Mouse (Mus musculus) kidney, postnatal 10 days (tissue): ENCODE data around the gene Parg.
"Not testable (repeated sequence)": the region's sequence is repeated elsewhere in the genome, so short reads cannot be mapped to it uniquely, and the experiment has no call there.

Experiments
- DNase-seq: peaks from one replicate; pipeline ENCODE4 v3.0.0; 2021; ENCODE audit warnings: mixed read lengths

Gene Parg

DNA sequence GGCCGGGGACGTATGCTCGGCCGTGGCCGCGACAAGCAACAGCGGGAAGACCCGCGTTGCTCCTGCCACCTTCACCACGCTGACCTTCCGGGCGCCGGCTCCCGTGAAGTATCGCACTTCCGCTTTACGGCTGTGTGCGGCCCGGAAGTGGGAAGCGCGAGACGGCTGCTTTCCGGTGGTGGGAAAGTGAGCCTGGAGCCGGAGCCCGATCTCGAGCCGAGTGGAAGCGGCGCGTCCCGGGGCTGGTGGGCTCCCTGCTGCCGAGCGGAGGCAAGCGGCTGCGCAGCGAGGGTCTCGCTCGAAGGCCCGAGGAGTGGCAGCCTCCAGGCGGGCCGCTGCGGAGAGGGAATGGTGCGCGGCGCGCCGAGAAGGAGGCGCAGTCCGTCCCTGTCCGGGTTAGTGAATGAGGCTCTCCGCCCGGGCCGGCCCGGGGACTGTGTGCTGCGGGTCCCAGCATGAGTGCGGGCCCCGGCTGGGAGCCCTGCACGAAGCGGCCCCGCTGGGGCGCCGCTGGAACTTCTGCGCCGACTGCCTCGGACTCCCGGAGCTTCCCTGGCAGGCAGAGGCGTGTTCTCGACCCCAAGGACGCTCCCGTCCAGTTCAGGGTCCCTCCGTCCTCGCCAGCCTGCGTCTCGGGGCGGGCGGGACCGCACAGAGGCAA, at the start of gene Parg, which contains the start of gene Timm23:
Parg (plus strand) TSS at position 159 of the 661 bp plus-strand sequence.
Timm23 (minus strand) TSS at position 108 of the 661 bp plus-strand sequence.
- peak; percentile 94 for DNase-seq

DNA sequence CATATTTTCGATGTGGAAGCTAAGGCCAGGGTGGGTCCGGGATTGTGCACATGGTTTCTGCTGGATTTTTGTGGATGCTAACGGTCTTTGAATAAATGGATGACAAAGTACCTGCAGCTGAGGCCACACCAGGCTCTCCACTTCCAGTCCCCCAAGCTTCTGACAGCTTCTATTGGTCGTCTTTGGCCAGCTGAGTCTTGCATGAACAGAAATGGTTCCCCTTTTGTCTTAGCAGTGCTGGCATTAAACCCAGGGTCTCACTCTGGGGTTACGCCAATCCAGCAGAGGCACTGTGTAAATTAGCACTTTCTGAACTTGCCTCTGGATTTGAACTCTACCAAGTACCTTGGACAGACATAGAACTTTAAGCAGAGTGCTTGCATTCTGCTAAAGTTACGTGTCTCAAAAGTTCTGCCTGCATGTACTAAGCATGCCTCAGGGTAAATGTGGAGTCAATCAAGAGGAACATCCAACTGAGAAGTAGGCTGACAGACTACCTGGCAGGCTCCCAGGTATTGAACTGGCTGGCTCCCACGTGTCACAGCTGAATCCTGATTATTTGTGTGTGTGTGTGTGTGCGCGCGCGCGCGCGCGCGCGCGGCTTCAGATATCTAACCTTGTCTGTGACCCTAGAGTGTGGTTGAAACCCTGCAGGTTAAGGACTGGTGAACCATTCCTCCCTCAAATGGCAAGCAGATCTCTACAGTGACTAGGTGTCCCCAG, 49.3 kb upstream of the Parg start:
- no peak for DNase-seq

DNA sequence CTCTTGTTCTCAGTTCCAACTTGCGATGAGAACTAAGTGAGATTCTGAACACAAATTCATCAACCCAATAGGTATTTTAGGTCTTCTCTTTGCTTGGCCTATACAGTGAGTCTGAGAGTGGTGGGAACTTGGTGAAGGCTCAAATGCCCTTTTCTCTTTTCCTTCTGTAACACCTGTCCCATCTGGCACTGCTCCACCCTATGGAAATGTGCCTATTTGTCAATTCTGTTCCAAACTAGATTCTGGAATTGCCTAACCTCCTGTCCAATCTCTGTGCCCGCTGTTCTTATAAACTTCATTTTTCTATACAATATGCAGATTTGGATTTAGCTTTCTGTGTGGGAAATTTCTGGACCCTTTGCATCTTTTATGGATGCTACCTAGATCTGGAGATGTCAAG, 48.6 kb upstream of the Parg start:
- no peak for DNase-seq

DNA sequence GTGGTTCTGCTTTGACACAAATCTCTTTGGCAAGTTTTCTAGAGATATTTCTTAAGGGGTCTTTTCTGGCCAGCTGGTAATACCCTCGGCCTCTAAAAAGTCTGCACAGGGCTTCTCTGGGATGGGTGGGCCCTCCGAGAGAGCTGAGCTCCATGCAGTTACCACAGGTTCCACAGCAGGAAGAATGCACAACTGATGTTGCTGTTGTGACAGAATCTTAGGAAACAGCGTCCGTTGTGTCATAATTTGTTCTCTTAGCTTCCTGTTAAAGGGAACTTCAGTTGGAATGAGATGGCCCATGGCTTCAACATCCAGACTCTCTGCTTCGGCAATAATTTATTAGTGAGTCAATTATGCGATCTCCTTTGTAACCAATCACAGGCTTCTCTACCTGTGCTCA, 47.0 kb upstream of the Parg start:
- DNase-seq = no peak

DNA sequence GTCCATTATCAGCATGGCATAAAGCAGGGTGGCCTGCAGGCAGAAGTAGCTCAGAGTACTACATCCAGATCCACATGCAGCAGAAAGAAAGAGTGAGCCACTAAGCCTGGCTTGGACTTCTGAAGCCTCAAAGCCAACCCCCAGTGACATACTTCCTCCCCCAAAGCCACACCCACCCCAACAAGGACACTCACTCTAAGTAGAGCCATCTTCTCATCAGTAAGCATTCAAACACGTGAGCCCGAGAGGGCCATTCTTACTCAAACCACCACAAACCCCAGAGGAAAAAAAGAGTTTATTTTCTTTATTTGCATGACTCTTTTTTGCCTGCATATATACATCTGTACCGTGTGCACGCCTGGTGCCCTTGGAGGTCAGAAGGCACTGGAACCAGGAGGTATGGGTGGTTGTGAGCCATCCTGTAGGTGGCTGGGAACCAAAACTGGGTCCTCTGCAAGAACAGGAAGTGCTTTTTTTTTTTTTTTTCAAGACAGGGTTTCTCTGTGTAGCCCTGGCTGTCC, 42.5 kb upstream of the Parg start:
- DNase-seq = peak; percentile 13

DNA sequence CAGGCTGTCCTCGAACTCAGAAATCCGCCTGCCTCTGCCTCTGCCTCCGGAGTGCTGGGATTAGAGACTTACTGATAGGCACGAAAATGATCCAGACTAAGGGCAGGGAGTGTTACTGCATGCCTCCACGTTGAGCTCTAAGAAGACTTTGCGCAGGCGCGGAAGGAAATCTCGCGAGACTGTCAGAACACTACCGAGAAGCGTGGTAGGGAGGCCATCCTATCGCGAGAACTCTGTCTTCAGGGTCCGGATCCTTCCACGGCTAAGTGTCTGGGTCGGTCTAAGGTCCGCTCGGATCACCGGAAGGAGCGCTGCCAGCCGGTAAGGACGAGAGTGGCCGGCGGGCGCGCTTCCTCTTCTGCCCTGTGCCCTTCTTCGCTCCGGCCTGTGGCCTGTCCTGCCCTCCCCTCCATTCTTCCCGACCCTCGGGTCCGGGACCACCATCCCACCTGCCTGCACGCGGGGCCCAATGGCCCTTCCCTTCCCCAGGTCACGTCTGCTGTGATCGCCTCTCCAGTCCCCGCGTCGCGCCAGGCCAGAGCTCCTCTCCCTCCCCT, 42.0 kb upstream of the Parg start, which contains the start of gene Ncoa4:
Ncoa4 (plus strand) TSS at position 176 of the 557 bp plus-strand sequence.
- peak; percentile 99 for DNase-seq

DNA sequence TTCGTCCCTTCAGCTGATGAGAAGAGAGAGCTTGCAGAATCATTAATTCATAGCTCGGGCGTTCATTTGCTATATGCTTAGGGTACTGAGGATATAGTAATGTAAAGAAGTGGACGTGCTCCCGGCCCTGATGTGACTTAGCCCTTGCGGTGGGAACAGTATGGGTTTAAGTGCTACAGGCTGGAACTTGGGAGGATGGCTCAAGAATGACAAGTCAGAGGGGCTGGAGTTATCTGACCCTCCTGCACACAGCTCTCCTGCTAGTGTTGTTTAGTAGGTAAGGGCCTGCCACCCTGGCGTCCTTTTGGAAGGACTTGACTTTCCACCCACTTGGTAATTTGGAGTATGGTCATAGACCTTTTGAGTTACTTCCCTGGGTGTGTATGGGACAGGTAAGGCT, 41.2 kb upstream of the Parg start:
- no peak for DNase-seq

DNA sequence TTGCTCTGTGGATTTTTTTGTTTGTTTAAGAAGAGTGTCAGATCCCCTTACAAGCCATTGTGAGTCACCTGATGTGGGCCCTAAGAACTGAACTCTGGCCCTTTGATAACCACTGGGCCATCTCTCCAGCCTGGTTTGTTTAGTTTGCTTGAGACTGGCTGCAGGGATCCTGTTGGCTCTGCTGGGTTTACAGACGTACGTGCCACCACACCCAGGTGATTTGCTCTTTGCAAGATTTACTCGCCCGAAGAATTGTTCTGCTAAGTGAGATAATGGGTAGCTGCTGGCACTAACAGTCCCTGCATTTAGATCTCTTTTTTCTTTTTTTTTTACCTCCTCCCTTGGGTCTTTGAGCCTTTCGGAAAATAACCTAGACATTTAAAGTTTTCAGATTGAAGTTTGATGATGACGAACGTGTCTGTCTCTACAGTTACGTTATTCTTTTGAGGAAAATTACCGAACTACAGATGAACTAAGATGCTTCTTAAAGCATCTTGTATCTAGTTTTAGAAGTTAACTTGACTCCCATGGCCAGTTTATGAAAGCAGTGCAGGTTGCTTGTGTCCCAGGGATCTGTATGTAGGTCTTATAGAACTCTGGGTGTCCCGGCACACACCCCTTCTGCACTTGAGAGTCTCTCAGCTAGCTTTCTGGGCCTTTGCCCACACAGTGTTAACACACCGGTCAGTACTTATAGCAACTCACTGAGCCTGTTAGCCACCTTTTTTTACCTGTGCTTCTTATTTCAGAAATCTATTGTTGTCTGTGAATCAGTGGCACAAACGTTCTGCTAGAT, 40.5 kb upstream of the Parg start:
- DNase-seq = no peak

DNA sequence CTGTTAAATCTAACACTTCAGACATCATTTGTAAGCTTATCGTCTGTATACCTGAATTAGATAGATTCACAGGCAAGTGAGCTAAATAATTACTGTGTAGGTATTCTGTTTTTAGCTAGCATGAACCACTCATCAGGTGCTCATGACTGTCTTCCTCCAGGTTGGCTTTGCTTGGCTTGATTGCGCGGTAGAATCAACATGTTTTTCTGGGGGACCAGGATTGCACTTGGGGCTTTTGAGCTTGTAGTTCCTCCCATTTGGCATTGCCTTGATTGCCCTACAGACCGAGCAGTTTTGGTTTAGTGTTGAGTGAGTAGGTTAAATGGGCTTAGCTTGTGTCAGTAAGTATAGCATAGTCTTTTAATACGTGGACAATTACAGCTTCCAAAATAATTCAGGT, 39.5 kb upstream of the Parg start:
- no peak for DNase-seq

DNA sequence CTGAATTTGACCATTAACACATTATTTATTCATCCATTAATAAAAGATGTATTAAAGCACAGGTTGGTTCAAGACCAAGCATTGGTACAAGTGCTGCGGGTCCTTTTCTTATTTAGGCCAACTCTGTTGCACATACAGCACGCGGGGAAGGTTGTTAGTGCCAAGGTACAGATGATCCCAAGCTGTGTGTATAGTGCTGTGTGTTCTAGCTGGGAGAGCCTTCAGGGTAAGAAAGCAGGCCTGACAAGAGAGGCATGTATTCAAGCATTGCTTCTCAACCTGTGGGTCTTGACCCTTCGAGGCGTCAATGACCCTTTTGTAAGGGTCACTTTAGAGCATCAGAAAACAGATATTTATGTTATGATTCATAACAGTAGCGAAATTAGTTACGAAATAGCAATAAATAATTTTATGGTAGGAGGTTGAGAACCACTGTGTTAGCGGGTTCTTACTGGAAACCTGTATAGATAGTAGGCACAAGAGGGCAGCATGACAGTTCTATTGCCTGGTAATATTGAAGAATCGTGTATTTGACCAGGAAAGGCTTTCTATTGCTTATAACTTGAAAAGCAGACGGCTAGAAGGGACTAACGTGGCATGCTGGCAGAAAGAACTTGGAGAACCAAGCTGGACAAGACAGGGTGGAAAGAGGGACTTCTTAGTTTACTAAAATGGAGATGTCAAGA, 38.4 kb upstream of the Parg start:
- DNase-seq = no peak

DNA sequence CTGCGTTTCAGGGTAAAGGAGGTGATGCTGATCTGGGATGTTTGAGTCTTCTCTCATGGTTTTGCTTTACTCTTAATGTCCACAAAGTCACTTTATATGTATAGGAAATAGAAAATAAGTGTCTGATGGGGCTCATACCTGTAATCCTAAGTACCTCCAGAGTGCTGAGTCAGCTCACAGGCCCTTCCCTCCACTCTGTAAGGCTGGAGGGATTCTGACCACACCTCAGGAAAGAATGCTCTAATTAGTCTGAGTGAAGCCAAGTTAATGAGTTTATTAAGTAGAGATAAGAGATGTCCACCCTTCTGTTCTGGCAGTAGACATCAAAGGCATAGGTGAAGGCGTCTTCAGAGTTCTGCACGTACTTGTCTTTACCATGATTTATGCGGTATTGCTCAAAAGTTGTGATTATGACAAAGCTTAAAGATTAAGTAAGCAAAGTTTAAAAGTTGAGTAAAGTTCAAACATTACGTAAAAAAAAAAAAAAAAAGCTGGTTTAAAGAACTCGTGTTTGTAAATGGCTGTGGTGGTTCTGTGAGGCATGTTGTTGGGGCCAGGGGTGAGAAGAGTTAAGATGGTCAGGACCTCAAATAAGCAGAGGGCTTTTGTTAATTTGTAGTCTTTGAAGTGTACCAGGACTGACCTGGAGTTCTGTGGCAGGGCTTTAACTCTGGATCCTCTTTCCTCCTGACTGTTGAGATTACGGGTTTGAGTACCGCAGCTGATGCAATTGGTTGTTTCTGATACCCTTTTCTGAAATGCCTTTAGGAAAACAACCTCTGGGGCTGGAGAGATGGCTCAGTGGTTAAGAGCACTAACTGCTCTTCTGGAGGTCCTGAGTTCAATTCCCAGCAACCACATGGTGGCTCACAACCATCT, 37.3 kb upstream of the Parg start:
- DNase-seq = no peak

DNA sequence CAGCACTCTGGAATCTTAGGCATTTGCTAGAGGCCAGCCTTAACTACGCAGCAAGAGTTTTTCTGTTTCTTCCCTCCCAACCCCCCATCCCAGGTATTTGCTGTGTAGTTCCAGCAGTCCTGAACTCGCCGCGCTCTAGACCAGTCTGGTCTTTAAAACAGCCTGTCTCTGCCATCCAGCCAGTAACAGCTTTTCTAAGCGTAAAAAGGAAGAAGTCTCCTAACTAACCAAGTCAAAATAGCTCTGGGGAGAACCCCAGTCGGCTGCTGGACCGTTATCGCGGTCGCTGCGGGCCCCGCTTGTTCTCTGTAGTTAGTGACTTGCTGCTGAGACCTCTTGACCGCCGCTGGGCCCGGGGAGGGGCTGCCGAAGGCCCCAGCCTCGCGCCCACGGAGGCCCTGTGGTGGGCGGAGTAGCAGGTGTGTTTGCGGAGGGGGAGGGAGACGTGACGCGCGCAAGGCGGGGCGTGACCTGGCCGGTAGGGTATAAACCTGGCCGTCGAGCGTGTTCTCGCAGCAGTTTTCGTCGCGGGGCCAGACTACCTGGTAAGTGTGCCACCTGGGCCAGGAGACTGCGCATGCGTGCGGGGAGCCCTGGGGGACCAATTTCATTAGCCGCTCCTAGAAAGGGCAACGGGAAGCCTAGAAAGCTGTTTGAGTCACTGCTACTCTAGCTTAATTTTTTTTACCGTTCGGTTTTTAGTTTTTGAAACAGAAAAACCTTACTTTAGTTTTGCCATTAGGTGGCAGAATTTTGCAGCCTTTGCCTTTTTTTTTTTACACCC, 36.3 kb upstream of the Parg start:
- peak; percentile 90 for DNase-seq

DNA sequence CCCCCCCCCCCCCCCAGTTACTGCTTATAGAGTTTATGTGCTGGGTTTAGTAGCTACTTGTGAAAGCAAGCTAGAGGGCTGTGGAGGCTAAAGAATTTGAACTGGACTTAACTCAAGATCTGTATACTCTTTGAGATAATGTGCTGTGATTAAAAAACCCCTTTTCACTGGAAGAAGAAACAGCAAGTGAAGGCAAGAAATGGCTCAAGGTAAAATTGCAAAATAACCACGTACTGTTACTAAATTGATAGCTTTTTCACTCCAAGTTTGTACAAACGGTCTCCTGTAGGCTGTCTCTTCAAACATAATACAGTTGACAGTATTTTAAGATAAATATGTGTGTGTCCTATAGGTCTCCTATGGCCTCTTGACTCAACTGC, 35.7 kb upstream of the Parg start:
- no peak for DNase-seq

DNA sequence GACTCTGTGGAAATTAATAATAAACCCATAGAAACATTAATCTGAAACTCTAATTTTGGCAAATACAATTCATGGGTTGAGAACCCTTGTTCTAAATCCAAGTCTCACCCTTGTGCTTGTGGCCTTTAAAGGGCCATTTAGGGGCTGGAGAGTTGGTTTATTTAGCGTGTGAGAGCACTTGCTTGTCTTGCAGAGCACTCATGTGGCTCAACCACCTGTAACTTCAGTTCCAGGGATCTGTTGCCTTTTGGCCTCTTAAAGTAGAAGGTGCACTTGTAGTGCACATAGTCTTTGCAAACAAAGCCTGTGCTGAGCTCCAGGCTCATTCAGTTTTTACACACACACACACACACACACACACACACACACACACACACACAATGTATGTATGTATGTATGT, 34.9 kb upstream of the Parg start:
- DNase-seq = no peak

DNA sequence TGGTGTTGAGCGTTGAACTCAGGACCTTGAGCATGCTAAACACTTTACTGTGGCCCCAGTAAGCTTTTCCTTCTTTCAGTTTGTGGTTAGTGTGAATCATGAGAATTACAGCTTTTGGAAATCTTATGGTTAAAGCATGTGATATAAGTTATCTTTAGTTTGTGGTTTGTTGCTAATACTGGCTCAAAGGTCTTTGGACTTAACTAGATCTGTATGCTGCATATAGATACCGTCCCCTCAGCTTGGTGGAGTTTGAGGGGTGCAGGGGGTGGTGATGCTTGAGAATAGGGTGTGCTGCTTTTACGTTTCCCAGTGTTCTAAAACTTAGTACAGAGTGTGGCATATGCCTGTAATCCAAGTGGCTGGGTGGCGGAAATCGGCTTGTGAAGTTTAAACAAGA, 34.4 kb upstream of the Parg start:
- DNase-seq = no peak

DNA sequence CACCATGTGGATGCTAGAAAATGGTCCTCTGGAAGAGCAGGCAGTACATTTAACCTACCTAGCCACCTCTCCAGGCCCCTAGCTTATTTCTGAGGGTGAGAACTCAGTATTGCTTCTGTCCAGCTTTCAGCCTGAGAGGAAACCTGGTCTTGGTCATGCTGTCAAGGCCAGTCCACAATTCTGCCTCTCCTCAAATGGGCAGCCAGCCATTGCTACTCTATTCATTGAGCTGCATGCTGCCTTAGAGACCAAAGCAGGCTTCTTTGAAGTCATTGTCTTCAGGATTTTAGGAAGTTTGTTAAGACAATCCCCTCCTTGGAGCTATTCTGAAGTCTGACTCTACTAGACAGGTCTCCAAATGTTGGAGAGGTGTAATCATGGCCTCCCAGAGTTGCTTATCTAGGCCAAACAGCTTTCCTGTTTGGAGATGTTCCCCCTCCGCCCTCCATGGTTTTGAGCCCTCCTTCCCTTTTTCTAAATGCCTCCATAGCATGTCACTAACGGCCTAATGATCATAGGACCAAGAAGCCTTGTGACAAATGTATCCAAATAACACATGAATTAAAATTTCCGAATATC, 33.0 kb upstream of the Parg start:
- no peak for DNase-seq

DNA sequence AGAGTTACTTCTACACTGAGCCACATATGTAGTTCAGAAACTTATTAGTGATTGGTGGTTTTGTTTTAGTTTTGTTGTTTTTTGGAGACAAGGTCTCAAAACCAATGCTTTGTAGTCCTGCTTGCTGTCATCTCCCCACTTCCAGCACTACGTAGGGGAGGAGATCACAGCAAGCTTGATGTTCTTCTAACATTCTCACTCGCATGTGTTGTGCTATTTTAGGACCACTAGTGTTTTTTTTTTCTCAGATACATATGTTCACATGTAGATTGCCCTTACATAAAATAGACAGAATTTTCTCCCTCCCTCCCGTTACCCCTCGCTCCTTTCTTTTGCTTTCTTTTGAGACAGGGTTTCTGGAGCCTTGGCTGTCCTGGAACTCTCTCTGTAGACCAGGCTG, 31.6 kb upstream of the Parg start:
- no peak for DNase-seq

DNA sequence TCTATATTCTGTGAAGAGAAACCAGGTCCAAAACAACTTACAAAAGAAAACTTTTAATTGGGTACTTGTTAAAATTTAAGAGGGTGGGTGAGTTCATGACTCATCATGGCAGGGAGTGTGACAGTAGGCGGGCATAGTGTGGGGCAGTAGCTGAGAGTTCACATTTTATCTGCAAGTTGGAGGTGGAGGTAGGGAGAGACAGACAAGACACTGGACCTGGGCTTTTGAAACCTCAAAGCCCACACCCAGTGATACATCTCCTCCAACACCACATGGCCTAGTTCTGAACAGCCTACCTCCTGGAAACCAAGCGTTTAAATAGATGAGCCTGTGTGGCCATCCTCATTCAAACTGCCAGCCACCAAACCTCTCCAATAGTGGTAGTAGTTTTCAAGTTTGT, 26.4 kb upstream of the Parg start:
- DNase-seq = no peak

DNA sequence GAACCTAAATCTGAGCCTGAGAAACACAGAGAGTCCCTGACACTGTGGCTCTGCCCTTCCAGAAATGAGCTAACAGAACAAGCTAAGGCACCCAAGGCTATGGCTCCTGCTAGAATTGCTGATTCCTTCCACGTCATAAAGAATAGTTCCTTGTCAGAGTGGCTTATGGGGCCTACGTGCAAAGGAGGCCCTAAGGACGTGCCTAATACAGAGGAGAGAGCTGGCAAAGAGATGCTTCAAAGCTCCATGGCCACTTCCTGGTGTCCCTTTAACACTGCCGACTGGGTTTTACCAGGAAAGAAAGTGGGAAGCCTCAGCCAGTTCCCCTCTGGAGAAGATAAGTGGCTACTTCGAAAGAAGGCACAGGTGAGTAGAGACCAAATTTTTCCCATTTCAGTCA, 25.2 kb upstream of the Parg start:
- not testable (repeated sequence) for DNase-seq
